Mouse (Mus musculus) brain, embryonic 14.5 days (tissue): ENCODE data around the gene Spock2. TPM values are rescaled to one million over a fixed set of nuclear protein-coding genes. Genes with fewer than 3 reads are reported as not detected.

ENCODE experiments used
- DNase-seq: peaks from one replicate; pipeline ENCODE4 v3.0.0-alpha.2; 2011; ENCODE audit warnings: low read depth
- CTCF ChIP-seq: fragments of 200-500 bp; IDR thresholded peaks from 2 replicates; pipeline ENCODE4 v1.5.1; 2012; ENCODE audit warnings: inconsistent platforms, mild to moderate bottlenecking, moderate library complexity, borderline replicate concordance; ENCODE audit not compliant: insufficient read depth, insufficient read length; ENCODE audit errors: extremely low read depth
- POLR2A ChIP-seq: fragments of 200-500 bp; IDR thresholded peaks from 2 replicates; pipeline ENCODE4 v1.6.1; 2012; ENCODE audit warnings: mild to moderate bottlenecking, inconsistent platforms, borderline replicate concordance; ENCODE audit not compliant: poor library complexity, insufficient read depth, insufficient read length, severe bottlenecking; ENCODE audit errors: extremely low read depth
- polyA plus RNA-seq: library from polyadenylated mRNA; depleted of rRNA; stranded (reverse); fragments of >200 nt; gene quantifications from 2 replicates; pipeline ENCODE4 v1.2.3, GENCODE M21; 2012

Gene Spock2
- polyA plus RNA-seq, 1 experiment = 159 TPM

DNA sequence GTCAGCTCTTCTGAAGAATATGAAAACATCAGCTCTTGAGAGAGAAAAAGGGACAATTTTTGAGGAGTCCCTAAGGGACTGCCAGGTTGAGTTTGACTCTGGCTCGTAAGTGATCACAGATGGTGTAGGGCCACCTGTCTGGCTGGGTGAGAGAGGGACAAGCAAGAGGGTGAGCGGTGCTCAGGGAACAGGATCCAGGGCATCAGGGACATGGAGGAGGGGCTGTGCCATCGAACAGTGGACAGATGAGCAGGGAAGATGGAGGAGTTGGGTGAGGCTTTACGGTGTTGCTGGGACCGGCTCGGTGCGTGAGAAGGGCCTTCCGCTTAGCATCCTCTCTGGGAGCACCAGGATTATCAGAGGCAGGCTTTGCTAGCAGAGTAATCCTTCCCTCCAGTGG is 3.3 kb downstream of the Spock2 start:
- TF ChIP-seq POLR2A (no peak), CTCF (no peak)
- DNase-seq = no peak

DNA sequence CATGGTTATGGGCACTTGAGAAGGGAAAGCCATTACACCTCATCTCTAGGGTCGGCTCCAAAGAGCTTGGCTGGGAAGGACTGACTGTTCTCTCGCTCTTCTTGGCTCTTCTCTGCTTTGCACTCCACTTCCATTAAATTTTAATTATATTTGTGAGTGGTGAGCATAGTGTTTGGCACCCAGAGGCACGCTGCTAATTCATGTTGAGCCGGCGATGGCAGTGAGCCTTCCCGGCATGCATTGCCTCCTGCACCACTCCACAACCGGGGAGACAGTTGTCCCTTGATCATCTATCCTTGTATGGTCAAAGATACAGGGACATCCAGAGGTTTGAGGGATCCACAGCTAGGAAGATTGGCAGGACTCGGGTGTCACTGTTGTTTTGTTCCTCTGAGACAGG is 4.0 kb downstream of the Spock2 start:
- TF ChIP-seq POLR2A = no peak
- no peak for TF ChIP-seq CTCF
- no peak for DNase-seq

DNA sequence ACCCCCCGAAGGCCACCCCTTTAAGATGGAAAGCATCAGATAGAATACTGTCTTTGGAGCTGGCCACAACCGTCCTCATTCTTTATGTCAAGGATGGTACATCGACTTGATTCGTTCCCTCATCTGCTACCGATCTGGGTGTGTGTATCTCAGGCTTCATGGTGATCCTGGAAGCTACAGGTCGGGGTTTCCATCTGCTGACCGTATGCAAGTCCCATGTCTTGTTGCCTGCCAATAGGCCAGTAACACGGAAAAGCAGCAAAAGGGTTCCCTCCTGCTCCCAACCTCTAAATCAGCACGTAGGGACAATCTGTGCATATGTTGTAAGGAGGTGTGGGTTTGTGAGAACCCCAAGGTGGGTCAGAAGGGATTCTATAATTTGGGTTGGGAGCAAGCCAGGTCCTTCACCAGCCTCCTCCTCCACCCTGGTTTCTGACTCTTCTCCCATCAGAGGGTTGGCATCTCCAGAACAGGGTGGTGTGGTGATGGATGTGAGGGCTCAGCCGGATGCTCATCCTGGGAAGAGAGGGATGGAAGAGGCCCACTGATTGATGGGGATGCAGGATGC is 5.0 kb downstream of the Spock2 start:
- TF ChIP-seq POLR2A = no peak
- no peak for TF ChIP-seq CTCF

DNA sequence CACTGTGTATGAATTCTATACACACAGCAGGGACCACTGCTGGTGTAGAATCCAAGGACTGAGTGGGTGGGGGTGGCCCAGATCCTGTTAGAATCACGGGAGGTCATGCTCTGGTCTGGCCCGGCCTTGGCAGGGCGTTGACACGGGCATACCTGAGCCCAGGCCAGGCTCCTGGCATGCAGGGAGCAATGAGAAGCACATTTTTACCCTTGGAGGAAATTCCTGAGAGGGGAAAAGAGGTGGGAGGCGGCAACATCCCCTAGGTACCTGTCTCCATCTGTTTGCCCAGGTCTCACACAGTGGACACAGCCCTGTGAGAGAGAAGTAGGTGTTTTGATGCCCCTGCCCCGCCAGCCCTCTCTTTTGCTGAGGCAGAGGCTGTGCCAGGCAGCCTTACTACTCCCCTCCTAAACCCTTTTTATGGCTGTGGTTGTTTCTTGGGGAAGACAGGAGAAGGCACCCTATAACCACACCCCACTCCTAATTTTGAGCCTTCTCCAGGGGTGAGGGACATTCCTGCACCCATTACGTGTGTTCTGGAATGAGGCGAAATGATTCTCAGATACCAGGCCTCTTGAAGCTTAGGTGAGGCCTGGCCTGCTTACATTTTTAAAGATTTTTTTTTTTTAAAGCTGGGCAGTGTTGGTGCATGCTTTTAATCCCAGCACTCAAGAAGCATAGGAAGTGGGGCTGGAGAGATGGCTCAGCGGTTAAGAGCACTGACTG is 8.1 kb downstream of the Spock2 start:
- DNase-seq = no peak
- TF ChIP-seq POLR2A = no peak
- TF ChIP-seq CTCF = no peak

More for the DNA sequence above, 5.0 kb downstream of the Spock2 start:
- no peak for DNase-seq

DNA sequence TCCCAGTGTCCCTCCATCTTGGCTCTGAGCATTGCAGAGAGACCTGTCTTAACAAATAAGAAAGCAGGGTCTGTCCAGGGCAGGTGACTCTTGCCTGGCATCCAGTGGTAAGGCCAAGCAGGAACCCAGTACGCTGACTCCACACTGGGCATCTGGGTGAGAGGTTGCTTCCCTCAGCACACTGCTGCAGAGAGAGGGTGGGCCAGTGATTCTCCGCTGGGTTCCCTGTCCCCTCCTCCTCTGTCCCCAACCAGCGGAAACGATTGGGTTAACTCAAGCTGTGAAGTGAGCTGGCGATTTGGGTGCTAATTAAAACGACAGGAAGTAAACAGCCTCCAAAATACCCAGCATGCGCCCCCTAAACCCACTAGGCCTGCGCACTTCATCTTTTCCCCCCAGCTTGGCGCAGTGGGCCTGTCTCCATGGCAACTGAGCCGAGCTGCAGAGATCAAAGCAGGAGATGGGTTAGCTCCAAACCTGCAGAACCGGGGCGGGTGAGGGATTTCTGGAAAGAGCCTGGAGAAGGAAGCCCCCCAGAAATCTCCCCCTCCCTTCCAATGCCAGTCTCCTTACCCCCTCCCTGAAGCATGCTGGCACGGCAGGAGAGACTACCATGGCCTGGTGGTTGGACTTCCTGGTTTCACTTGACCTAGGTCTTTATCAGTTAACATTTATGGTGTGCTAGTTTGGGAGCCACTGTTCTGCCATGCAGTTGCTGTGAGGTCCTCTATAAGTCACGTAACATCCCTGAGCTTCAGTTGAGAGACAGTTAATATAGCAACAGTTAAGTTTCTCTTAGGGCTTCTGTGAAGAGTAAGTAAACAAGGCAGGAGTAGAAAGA is 9.5 kb downstream of the Spock2 start:
- no peak for TF ChIP-seq POLR2A
- TF ChIP-seq CTCF = no peak
- DNase-seq = peak; percentile 97

DNA sequence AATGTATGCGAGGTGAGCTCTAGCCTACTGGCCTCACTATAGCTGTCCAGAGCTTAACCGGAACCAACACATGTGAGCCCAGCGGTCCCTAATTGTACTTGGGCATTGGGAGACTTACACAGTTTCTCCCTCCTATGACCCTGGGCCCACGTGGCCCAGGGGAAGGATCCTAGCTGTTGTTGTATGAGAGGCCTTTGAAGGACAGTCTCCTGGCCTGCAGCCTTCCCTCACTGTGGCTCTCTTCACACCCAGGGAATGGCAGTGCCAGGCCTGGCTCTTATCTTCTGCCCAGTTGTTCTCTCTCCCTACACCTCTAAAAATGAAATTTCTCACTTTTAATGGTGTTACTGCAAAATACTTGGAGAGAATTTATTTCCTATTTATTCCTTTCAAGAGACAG is 11.0 kb downstream of the Spock2 start:
- TF ChIP-seq POLR2A (no peak), CTCF (no peak)
- no peak for DNase-seq

DNA sequence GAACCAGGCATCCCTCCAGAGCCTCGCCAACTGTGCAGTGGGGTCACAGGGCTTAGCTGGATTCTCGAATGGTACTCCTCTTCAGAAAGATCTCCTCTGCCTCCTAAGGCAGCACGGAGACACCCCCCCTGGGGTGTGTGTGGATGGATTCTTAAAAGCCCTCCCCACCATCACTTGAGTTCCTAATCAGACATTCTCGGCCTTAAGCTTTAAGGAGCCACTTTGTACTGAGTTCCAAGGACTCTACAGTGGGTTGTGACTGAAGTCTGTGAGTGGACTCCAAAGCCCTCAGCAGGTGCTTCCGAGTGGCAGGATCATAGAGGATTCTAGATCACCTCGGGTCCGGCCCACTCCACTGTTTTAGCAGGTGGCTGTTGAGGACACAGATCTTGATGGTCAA is 12.4 kb downstream of the Spock2 start:
- DNase-seq = no peak
- TF ChIP-seq POLR2A = no peak
- TF ChIP-seq CTCF = no peak

DNA sequence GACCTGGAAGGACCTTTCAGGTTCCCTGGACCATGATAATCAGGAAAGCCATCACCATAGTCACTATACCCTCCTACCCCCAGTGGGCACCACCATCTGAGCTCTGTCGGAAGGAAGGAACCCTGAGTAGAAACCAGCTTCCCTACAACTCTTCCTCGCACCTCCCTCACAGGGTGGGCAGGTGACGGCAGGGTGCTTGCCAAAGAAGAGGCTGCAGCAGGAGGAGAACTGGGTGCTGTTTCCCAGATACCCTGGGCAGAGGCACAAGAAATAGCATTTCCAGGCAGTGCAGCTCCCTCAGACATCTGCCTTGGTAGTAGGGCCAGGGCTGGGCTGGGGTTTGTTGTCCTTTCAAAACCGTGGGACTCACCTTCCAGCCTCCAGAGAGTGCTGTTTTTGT is 14.6 kb downstream of the Spock2 start:
- no peak for DNase-seq
- TF ChIP-seq CTCF = no peak
- TF ChIP-seq POLR2A = no peak

DNA sequence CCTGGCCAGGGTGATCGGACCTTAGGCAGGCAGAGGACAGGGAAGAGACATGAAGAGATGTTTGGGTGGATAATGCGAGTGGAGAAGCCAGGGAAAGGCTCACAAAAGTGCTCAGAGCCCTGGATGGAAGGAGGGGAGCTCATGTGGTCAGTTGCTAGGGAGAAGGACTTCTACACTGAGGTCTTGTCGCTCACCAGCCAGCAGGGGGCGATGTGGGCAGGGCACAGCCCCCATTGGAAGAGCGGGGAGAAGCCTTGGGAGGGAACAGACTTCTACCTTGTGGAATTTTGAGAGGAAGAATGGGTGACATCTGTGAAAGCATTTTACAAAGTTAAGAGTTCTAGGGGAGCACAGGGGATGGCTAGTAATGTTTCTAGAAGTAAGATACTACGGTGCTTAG is 18.1 kb downstream of the Spock2 start:
- DNase-seq = no peak
- peak; percentile 55 for TF ChIP-seq CTCF
- TF ChIP-seq POLR2A = no peak

DNA sequence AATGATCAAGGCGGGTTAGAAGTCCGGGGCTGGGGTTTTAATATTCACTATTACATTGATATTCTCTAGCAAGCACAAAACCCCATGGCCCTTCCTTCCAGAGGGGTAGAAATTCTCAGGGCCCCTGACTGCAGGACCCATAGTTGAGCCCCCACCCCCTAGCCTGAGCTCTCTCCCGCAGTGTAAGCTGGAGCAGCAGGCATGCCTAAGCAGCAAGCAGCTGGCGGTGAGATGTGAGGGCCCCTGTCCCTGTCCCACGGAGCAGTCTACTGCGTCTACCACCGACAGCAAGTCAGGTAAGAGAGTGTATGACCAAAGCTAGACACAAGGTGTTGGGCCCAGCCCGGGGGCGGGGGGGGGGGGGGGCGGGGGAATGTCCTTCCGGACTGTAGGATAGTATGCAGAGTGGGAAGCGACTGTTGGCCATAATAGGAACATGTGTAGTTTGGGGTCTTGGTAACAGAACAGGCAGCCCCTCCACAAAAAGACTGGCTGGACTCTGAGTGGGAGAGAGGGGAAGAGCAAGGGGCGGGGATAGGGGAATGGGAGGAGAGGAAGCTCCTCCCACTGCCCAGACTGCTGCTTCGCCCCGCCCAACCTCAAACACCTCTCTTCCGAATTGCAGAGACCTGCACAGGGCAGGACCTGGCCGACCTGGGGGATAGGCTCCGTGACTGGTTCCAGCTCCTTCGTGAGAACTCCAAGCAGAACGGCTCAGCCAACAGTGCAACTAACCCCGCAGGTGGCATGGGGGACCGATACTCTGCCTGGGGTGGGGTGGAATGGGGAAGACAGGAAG is 19.7 kb downstream of the Spock2 start:
- DNase-seq = no peak
- TF ChIP-seq CTCF = no peak

DNA sequence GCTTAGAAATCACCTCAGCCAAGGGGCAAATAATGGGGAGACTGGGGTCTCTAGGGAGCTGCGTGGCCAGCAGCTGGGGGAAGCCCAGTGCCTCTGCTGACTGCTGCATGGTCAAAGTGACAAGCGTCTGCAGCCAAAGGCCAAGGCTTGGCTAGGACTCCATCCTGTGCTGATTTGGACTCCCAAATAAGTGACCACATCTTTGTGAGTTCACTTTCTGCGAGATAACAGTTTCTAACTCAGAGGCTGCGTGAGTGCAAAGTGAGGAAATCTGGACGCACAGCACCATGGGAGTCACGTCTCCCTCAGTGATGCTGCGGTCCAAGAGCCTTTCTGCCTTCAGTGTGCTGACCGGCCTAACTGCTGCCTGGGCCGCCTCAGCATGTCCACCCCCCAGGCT is 22.3 kb downstream of the Spock2 start:
- no peak for DNase-seq
- TF ChIP-seq POLR2A (no peak), CTCF (no peak)
